ENCODE assay signal across 27 mouse cellular contexts in genomic region chr16:70141466-70141865, GRCm38 (mm10).
"Had no signal": no experiment of that assay in that cellular context is flagged by ENCODE, and none has a peak within 500 bp of the region (broad histone marks: within the 10 kb centered on the region; RNA-seq: fewer than 3 reads in every experiment).

No protein-coding gene starts in this region.

- H3K9me3 ChIP-seq: heart, embryonic 13.5 days; heart, embryonic 15.5 days; hindbrain, embryonic 13.5 days; hindbrain, embryonic 15.5 days; limb, embryonic 10.5 days; limb, embryonic 12.5 days; liver, embryonic 13.5 days; liver, embryonic 15.5 days had no signal

- DNase-seq: gastrocnemius, adult 2 months; gastrocnemius, postnatal 10 days; gastrocnemius, postnatal 25 days; heart, adult 11 months; heart, adult 2 months; heart, postnatal 14 days; heart, postnatal 36 days; kidney, adult 18-20 months; kidney, adult 8-10 months; kidney, postnatal 10 days; kidney, postnatal 25 days; kidney, postnatal 4 days; liver; liver, embryonic 13.5 days had no signal

- H3K4me2 ChIP-seq: heart, embryonic 11.5 days; heart, embryonic 13.5 days; heart, embryonic 15.5 days; hindbrain, embryonic 13.5 days; hindbrain, embryonic 15.5 days; limb, embryonic 12.5 days; liver, embryonic 11.5 days; liver, embryonic 13.5 days; liver, embryonic 15.5 days had no signal

- H3K9ac ChIP-seq: heart, embryonic 13.5 days; heart, embryonic 15.5 days; hindbrain, embryonic 13.5 days; hindbrain, embryonic 15.5 days; limb, embryonic 12.5 days; liver, embryonic 13.5 days; liver, embryonic 15.5 days had no signal

- H3K27me3 ChIP-seq: heart, embryonic 13.5 days; heart, embryonic 15.5 days; hindbrain, embryonic 13.5 days; hindbrain, embryonic 15.5 days; limb, embryonic 12.5 days; liver, embryonic 13.5 days; liver, embryonic 15.5 days had no signal

- H3K4me3 ChIP-seq: gastrocnemius, adult 2 months; heart, adult 2 months; heart, embryonic 13.5 days; heart, embryonic 15.5 days; hindbrain, embryonic 13.5 days; hindbrain, embryonic 15.5 days; layer of hippocampus, adult 2 months; left cerebral cortex, adult 2 months; limb, embryonic 10.5 days; limb, embryonic 12.5 days; liver, embryonic 13.5 days; liver, embryonic 15.5 days had no signal

- ATAC-seq: hindbrain, postnatal 0 days; intestine, embryonic 16.5 days had no signal

- H3K27ac ChIP-seq: gastrocnemius, adult 2 months; heart, adult 2 months; heart, embryonic 13.5 days; heart, embryonic 15.5 days; hindbrain, embryonic 13.5 days; hindbrain, embryonic 15.5 days; hindbrain, postnatal 0 days; layer of hippocampus, adult 2 months; left cerebral cortex, adult 2 months; limb, embryonic 10.5 days; limb, embryonic 12.5 days; liver, embryonic 13.5 days; liver, embryonic 15.5 days had no signal

- H3K4me1 ChIP-seq: heart, embryonic 13.5 days; heart, embryonic 15.5 days; hindbrain, embryonic 13.5 days; hindbrain, embryonic 15.5 days; limb, embryonic 10.5 days; limb, embryonic 12.5 days; liver, embryonic 13.5 days; liver, embryonic 15.5 days had no signal

- H3K36me3 ChIP-seq: heart, embryonic 13.5 days; heart, embryonic 15.5 days; hindbrain, embryonic 13.5 days; hindbrain, embryonic 15.5 days; limb, embryonic 10.5 days; limb, embryonic 12.5 days; liver, embryonic 13.5 days; liver, embryonic 15.5 days had no signal
